Mouse (Mus musculus) layer of hippocampus, postnatal 25 days (tissue): ENCODE measurements around the gene Tk1. TPM values are rescaled to one million over a fixed set of nuclear protein-coding genes. Genes with fewer than 3 reads are reported as not detected.
"Not testable (repeated sequence)": the region's sequence is repeated elsewhere in the genome, so short reads cannot be mapped to it uniquely, and the experiment has no call there.

ENCODE experiments used
- DNase-seq, 2 experiments: peaks; one replicate each; pipeline ENCODE4 v3.0.0; 2022; ENCODE audit warnings: mixed read lengths in 2 of 2, low spot score in 1 of 2; ENCODE audit errors: extremely low spot score in 1 of 2
- total RNA-seq, 2 experiments: library from RNA; stranded (reverse); gene quantifications; 2 replicates each; pipeline ENCODE4 v1.2.3; 2021

The Tk1 gene
- total RNA-seq, 2 experiments from 2014 or later, result 1.1 TPM

DNA sequence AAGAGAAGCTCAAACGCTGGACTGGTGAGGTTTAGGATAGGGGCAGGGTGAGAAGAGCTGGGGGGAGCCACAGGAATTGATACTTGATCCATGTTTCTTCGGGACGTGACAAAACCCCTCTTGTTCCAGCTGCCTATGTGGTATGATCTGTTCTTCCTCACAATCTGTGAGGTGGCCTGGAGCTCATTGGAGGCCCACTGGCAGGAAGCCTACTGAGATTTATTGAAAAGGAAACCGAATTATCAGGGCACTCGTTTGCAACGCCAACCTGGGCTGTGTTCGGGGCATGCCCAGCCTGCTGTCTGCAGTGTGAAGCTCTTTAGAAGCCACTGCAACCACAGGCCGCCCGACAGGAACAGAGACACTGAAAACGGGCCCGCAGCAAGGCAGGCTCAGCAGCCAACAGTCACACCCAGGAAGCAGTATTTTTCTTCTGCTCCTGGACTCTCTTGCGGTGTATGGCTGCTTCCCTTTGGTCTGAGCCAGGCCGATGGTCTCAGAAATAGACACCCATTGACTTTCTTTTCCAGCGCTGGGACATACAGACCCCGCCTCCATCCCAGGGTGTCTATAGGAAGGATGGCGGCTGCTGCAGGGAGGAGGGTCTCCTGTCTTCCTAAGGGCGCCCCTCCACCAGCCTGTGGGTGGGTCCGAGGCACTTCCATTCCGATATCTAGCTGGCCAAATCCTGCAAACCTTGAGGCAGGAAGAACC lies 22.5 kb upstream of the Tk1 start:
- DNase-seq, result no peak

- no peak for DNase-seq
Measured at GRCm38 (mm10) chr11:117847593-117848215, 21.8 kb upstream of the Tk1 start.

DNA sequence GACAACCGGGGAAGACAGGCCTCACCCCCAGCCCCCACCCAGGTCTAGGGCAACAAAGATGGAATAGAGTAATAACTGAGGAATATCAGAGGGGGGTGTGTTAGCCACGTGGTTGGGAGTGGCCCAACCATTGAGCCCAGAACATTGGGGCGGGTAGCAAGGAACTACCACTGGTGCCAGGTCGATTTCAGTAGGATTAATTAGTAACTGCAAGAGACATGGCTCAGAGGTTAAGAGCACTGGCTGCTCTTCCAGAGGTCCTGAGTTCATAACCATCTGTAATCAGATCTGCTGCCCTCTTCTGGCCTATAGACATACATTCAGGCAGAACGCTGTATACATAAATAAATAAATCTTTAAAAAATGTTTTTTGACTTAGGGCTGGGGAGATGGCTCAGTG lies 20.7 kb upstream of the Tk1 start:
- DNase-seq, result no peak

DNA sequence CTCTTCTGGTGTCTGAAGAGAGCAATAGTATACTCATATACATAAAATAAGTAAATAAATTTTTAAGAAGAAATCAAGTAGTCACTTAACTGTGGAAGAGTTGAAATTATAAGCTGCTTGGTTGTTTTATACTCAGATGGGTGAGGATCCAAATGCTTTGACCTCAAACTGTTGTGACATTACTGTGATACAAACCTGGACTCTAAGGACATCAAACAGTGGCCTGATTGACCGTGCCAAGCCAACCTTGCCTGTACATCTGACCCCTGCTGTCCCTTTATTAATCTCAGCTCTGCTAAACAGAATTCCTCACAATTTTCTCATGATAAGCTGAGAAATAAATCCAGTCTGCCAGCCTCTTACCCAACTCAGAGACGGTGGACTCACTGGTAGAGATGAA lies 19.8 kb upstream of the Tk1 start:
- DNase-seq, result no peak

DNA sequence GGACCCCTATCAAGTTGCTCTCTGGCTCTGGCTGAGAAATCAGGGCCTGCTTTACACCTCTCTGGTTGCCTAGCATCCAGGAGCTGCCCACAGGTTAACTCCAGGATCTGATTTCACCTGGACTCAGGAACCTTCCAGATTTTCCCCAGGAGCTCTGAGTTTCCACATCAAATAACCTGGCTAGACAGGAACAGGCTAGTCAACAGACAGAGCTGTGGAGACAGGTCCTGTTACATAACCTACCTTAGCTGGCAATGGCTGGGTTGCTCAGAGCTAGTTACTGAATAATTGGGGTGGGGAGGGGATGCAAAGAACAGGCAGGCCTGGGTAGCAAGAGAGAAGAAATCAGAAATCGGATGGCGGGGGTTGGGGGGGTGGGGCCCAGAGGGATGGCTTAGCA lies 19.1 kb upstream of the Tk1 start:
- DNase-seq, result no peak

DNA sequence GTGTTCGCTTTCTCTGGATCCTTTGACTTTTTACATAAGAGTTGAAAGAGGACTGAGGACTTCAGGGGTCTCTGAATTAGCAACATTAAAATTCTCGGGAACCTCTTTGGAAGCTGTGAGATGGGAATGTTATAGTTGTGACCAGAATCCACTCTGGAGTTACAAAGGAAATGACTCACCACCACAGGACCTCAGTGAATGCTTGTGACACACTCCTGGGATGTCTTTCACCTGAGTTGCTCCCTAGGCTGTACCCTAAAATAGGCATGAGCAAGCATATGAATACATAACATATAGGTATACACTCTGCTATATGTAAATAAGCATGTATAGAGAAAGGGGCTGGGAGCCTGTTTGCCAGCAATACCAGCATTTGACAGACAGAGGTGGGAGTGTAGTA lies 17.5 kb upstream of the Tk1 start:
- no peak for DNase-seq

GRCm38 (mm10) chr11:117840910-117841309 lies 15.0 kb upstream of the Tk1 start:
- DNase-seq, result no peak

DNA sequence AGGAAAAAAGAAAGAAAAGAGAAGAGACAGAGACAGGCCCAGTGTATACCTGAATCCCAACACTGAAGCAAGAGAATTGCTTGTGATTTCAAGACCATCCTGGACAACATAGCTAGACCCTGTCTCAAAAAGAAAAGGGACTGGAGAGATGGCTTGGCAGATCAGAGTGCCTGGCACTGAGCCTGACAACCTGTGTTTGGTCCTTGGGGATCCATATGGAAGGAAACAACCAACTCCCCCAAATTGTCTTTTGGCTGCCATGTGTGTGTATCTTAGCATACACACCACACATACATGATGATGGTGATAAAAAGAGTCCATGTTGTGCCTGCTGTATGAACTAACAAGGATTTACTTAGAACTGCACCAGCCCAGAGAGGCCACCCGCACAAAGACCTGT lies 13.1 kb upstream of the Tk1 start:
- no peak for DNase-seq

DNA sequence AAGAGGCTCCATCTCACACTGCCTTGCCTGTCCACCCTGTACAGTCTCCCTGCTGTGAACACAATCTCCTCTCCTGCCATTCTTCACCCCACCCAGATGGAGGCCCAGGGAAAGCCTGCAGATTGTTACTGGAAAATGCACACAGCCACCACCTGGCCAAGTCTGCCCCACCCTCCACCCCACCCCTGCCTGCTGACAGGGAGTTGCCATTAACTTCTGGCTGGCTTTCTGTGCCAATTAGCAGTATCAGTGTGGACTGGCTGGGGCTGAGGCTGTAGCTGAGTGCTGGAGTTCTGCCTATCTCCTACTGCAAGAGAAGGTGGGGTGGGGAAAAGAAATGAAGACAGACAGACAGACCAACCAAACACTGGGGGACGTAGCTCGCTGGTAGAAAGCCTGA lies 12.7 kb upstream of the Tk1 start:
- DNase-seq, result no peak

GRCm38 (mm10) chr11:117836306-117836705 lies 10.4 kb upstream of the Tk1 start:
- no peak for DNase-seq

GRCm38 (mm10) chr11:117834086-117834485 lies 8.2 kb upstream of the Tk1 start:
- DNase-seq, result no peak

DNA sequence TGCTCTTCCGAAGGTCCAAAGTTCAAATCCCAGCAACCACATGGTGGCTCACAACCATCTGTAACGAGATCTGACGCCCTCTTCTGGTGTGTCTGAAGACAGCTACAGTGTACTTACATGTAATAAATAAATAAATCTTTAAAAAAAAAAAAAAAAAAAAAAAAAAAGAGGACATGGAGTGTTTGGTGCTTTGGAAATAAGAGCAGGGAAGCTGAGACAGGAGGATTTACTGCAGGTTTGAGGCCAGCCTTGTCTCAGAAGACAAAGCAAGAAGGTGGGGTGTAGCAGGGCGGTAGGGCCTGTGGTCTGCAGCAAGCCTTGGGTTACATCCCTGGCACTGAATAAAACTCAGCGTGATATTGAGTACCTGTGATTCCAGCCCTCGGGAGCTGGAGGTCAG lies 7.6 kb upstream of the Tk1 start:
- not testable (repeated sequence) for DNase-seq

DNA sequence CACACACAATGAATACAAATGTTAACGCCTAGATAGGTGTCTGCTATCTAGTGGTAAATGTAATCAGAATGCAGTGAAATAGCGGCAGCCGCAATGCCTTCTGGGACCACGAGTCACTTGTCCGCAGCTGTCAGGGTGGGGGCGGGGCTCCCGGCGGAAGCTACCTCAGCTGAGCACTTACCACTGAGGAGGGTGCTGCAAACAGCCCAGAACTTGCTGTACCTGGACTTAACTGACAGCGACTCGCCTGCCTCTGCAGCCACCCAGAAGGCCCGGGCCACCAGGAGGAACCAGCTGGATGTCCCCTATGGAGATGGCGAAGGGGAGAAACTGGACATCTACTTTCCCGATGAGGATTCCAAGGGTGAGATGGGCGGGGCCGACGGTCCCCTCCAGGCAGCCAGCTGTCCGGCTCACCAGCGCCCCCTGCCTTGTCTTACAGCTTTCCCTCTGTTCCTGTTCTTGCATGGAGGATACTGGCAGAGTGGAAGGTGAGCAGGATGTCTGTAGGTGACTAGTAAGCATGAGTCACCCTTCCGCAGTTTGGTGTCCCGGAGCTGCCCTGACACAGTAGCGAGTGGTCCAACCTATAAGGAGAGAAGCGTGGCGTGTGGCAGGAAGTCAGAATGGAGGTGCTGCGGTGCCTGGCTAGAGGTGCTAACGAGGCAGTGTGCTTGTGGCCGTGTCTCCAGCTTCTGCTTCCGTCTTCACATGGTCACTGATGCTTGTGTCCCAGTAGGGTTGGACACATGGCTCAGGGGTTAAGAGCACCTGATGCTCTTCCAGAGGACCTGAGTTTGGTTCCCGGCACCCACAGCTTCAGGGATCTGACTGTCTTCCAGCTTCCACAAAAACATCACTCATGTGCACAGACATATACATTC lies 6.4 kb upstream of the Tk1 start:
- DNase-seq, result peak; percentile 43 to 70

- no peak for DNase-seq
Measured at GRCm38 (mm10) chr11:117830401-117830800, 4.5 kb upstream of the Tk1 start.

GRCm38 (mm10) chr11:117829671-117830215 lies 3.9 kb upstream of the Tk1 start:
- no peak for DNase-seq

DNA sequence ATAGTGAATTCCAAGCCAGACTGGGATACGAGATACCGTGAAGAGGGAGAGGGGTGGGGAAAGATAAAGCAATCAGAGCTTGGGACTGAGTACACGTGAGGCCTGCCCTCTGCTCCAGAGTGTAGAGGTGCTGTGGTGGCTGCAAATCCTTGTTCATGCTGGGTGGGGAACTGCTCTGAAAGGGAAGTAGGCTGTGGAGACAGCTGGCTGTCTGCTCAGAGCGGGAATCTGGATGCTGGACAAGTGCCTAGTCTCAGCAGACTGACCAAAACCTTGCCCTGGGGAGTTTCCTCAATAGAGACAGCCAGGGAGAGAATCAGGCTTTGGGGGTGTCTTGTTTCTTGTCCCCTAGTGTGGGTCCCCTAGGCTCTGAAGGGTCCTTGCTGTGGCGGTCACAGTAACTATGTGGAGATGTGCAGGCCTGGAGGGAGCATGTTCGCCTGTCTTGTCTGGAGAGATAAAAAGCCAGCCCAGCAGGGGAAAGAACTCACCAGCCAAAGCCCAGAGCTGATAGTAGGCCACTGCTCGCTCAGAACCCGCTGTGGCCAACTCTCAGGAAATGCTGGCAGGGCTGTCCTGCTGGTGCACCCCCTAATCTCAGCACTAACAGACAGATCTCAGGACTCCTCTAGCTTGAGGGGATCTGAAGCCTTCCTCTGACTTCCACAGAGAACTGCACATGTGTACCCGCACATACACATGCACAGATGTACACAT lies 3.2 kb upstream of the Tk1 start:
- DNase-seq, result no peak

- DNase-seq, result no peak
Measured at GRCm38 (mm10) chr11:117828149-117828887, 2.4 kb upstream of the Tk1 start.

GRCm38 (mm10) chr11:117827386-117827785 lies 1.5 kb upstream of the Tk1 start:
- no peak for DNase-seq

DNA sequence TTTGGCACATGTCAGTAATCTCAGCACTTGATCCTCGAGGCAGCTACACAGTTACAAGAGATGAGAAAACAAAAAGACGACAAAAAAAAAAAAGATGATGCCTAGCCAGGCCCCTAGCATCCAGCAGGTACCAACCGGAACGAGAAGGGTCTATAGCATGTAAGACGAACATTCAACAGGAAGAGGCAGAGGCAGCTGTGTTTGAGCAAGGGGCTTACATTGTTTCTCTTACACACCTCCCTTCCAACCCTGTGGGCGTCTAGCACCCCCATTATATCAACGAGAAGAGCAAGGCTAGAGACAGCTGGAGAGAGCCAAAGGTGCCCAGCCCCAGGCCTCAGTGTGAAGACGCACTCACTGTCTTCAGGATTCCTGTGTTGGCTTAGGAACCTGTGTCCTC lies 1.0 kb upstream of the Tk1 start:
- DNase-seq, result no peak

- no peak for DNase-seq
Measured at GRCm38 (mm10) chr11:117826164-117826563, 272 bp upstream of the Tk1 start.
